Mouse (Mus musculus) heart, postnatal 25 days (tissue): ENCODE results near the gene Olfr61. TPM values are rescaled to one million over a fixed set of nuclear protein-coding genes. Genes with fewer than 3 reads are reported as not detected.
"Not testable (repeated sequence)": the region's sequence is repeated elsewhere in the genome, so short reads cannot be mapped to it uniquely, and the experiment has no call there.

ENCODE experiments used
- DNase-seq: peaks from one replicate; pipeline ENCODE4 v3.0.0; 2022; ENCODE audit warnings: low spot score
- intact Hi-C: fragments of 180-260 bp; cut with DNase I; formaldehyde crosslinking; loops from one replicate; pipeline ENCODE4 v1.15.1; 2025
- total RNA-seq, 2 experiments: library from RNA; stranded (reverse); gene quantifications; 2 replicates each; pipeline ENCODE4 v1.2.3; 2021

The Olfr61 gene
- total RNA-seq = not detected

DNA sequence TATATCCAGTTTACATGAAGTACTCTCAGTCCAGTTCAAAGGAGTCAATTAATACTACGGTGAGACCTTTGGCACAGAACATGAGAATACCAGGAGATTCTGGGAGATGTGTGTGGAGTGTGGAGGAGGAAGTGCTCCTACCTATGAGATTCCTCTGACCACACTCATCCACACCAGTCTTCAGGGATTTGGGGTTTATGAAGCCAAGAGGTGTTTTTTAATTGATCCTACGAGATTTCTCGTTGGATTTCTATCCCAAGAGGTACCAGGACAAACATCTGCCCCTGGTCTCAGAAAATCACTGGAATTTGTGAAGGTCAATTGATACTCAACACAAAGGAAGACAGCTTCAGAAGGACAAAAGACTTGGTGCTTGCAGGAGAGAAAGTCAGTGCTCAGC lies at the start of gene Olfr61:
Gene Olfr61 (plus strand): TSS at position 301 of the 400 bp plus-strand sequence.
- intact Hi-C loops, DNase-seq: not testable (repeated sequence)

DNA sequence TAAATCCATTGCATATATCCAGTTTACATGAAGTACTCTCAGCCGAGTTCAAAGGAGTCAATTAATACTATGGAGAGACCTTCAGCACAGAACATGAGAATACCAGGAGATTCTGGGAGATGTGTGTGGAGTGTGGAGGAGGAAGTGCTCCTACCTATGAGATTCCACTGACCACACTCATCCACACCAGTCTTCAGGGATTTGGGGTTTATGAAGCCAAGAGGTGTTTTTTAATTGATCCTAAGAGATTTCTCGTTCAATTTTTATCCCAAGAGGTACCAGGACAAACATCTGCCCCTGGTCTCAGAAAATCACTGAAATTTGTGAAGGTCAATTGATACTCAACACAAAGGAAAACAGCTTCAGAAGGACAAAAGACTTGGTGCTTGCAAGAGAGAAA lies 27.8 kb upstream of the Olfr61 start, which contains the start of gene Olfr46:
Gene Olfr46 (plus strand): TSS at position 301 of the 400 bp plus-strand sequence.
- DNase-seq, intact Hi-C loops: not testable (repeated sequence)

DNA sequence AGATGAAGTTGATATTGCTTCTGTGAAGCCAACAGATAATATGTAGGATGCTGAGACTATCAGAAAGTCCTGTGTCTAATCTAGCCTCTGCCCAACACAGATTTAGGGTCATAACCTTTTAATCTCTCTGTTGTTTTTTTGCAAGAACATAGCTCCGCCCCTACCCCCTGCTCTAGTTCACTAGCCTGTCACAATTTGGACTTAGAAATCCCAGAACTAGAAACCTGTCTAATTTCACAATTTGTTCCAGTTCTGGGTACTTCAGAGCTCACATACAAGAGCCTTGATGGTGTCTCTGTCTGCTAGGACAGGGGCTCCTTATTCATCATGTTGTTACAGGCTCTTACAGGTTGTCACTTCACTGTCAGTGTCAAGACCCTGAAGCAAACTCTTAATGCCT lies 1.8 kb downstream of the Olfr61 start:
- intact Hi-C loops = no loop called here
- DNase-seq = no peak

DNA sequence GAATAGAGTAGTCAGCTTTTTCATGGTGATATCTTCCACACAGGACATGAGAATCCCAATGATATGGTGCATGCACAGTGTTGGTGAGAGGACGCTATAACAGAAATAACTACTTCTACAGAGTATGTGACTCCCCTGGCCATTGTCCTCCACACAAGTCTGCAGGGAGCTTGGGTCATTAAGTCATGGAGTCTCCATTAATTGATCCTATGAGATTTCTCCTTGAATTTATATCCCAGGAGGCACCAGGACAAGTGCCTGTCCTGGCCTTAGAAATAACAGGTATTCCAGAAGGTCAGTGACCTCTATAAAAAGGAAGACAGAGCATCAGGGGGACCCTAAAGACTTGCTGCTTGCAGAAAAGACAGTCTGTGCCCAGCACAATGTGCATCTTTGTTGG lies 17.4 kb downstream of the Olfr61 start, which contains the start of gene Olfr53:
Gene Olfr53 (plus strand): TSS at position 301 of the 400 bp plus-strand sequence.
- intact Hi-C loops = loop anchor here (1.0 kb wide), 1 partner anchor 36 kb away; no protein-coding TSS in a partner anchor
- DNase-seq = no peak

DNA sequence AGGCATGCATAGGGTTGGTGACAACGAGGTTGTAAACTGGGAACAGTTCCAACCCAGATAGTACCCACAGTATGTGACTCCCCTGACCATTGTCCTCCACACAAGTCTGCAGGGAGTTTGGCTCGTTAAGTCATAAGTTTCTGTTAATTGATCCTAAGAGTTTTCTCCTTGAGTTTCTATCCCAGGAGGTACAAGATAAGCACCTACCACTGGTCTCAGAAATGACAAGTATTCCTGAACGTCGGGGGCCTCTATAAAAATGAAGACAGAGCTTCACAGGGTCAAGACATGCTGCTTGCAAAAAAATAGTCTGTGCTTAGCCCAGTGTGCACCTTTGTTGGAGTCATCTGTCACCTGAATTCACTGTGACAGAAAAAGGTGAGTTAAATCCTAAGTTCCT lies 30.9 kb downstream of the Olfr61 start, which contains the start of gene Olfr539:
Gene Olfr539 (plus strand): TSS at position 301 of the 400 bp plus-strand sequence.
- no peak for DNase-seq
- intact Hi-C loops = no loop called here

DNA sequence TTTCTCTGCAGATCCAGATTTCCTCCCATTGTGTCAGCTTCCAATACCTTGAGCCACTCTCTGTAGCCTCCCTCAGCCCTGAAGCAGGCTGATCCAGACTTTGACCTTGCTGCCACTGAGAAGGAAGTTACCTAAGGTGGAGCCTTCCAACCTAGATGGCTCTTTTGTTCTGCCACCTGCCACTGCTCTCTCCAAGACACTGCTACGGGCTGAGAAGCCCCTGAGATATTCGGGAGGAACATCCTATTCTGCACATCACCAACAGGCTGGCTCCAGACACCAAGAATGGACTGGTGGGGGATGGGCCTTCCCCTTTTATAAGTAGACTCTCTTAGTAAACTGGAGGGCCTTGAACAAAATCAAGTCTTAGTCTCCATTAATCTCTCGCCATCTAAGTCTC lies 41.9 kb downstream of the Olfr61 start:
- DNase-seq, intact Hi-C loops: not testable (repeated sequence)

DNA sequence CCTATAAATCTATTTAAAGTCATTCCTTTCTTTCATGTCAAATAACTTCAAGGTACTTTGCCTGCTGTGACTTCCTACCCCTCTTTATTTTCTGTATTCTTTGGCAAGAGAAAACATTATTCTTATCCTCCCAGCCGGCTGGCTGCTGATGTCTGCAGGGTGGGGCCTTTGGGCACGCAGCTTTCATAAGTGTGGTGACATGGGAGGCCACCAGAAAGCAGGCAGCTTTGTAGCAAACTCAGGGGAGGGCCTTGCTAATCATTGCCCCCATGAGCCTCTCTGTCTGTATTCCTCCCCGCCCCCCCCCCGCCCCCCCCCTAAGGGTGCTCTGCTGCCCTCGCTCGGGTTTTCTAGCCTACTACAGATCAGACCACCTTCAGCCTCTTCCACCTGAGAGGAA lies 47.1 kb downstream of the Olfr61 start:
- intact Hi-C loops = no loop called here
- no peak for DNase-seq

DNA sequence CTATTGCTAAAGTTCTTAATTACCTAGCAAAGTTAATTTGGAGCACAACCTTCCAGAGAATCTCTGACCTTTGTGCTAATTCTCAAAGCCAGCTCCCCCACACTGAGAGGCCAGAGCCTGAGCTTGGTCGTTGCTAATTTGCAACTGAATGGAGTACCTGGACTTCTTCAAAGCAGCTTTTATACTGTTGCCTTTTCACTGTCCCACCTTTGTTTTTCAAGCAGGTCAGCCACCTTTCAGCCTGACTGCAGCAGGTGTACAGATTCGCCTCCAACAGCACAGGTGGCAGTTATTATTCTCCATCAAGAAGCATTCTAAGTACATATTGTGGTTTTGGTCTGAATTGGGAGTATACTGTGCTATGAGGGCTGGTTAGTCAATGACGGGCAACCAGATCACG lies 50.8 kb downstream of the Olfr61 start:
- DNase-seq, intact Hi-C loops: not testable (repeated sequence)

DNA sequence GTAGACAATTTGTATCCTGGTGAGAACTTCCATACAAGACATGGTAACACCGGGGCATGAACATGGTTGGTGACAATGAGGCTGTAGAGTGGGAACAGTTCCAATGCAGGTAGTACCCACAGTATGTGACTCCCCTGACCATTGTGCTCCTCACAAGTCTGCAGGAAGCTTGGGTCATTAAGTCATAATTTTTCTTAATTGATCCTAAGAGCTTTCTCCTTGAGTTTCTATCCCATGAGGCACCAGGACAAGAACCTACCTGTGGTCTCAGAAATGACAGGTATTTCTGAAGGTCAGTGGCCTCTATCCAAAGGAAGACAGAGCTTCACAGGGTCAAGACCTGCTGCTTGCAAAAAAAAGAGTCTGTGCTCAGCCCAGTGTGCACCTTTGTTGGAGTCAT lies 52.9 kb downstream of the Olfr61 start, which contains the start of gene Olfr45:
Gene Olfr45 (plus strand): TSS at position 301 of the 400 bp plus-strand sequence.
- intact Hi-C loops = loop anchor here (1.0 kb wide), 1 partner anchor 35 kb away; the partner anchor contains the start of gene Olfr53
- no peak for DNase-seq

Other genes starting within 250 kb of the Olfr61 start
- not detected for gene Olfr531, start 226.1 kb upstream of the Olfr61 start, total RNA-seq
- not detected for gene Olfr532, start 207.3 kb upstream of the Olfr61 start, total RNA-seq
- not detected for gene Olfr533, start 165.6 kb upstream of the Olfr61 start, total RNA-seq
- gene Olfr535, start 144.8 kb upstream of the Olfr61 start, total RNA-seq = not detected
- not detected for gene Olfr536, start 121.6 kb upstream of the Olfr61 start, total RNA-seq
- not detected for gene Olfr538, start 61.1 kb upstream of the Olfr61 start, total RNA-seq
- not detected for gene Olfr46, start 27.7 kb upstream of the Olfr61 start, total RNA-seq
- not detected for gene Olfr53, start 17.5 kb downstream of the Olfr61 start, total RNA-seq
- not detected for gene Olfr539, start 31.0 kb downstream of the Olfr61 start, total RNA-seq
- gene Olfr45, start 53.0 kb downstream of the Olfr61 start, total RNA-seq = not detected
- not detected for gene Olfr541, start 68.3 kb downstream of the Olfr61 start, total RNA-seq
- gene Cyp2e1, start 134.8 kb downstream of the Olfr61 start, total RNA-seq = 1 to 10 TPM; 6.3 to 6.9 TPM
- not detected for gene Syce1, start 158.9 kb downstream of the Olfr61 start, total RNA-seq
- not detected for gene Zfp941, start 193.2 kb downstream of the Olfr61 start, total RNA-seq
- under 1 TPM; 0.39 to 0.83 TPM for gene Urah, start 206.0 kb downstream of the Olfr61 start, total RNA-seq
- 10 to 100 TPM; 10.8 to 14.5 TPM for gene Scgb1c1, start 216.6 kb downstream of the Olfr61 start, total RNA-seq
- not detected for gene Odf3, start 218.8 kb downstream of the Olfr61 start, total RNA-seq
- not detected for gene Gm45785, start 227.4 kb downstream of the Olfr61 start, total RNA-seq
- gene Ric8a, start 228.0 kb downstream of the Olfr61 start, total RNA-seq = 10 to 100 TPM; 20.1 to 21.8 TPM
- 10 to 100 TPM; 10.0 to 11.7 TPM for gene Bet1l, start 228.6 kb downstream of the Olfr61 start, total RNA-seq